Mouse (Mus musculus) midbrain, embryonic 15.5 days (tissue): ENCODE data around the gene Mrpl43. TPM values are rescaled to one million over a fixed set of nuclear protein-coding genes. Genes with fewer than 3 reads are reported as not detected.

Experiments used
- ATAC-seq: fragments of 200-750 bp; cut with Nextera tagmentation; replicated peaks from 2 replicates; pipeline ENCODE4 v1.8.0; 2017; ENCODE audit warnings: moderate TSS enrichment
- H3K27ac ChIP-seq: fragments of 300-500 bp; sonication (generic); 2 replicates; pipeline ENCODE4 v1.5.1; 2015; ENCODE audit warnings: mild to moderate bottlenecking, inconsistent platforms
- H3K27me3 ChIP-seq: fragments of 300-500 bp; sonication (generic); replicated peaks from 2 replicates; pipeline ENCODE4 v1.6.1; 2015; ENCODE audit warnings: inconsistent platforms
- H3K36me3 ChIP-seq: fragments of 300-500 bp; sonication (generic); replicated peaks from 2 replicates; pipeline ENCODE4 v1.6.1; 2015; ENCODE audit warnings: inconsistent platforms
- H3K4me1 ChIP-seq: fragments of 300-500 bp; sonication (generic); 2 replicates; pipeline ENCODE4 v1.6.1; 2015; ENCODE audit warnings: inconsistent platforms
- H3K4me2 ChIP-seq: fragments of 300-500 bp; sonication (generic); 2 replicates; pipeline ENCODE4 v1.6.1; 2015; ENCODE audit warnings: inconsistent platforms, mild to moderate bottlenecking, moderate library complexity
- H3K4me3 ChIP-seq: fragments of 300-500 bp; sonication (generic); 2 replicates; pipeline ENCODE4 v1.5.1; 2015; ENCODE audit warnings: mild to moderate bottlenecking, inconsistent platforms
- H3K9ac ChIP-seq: fragments of 300-500 bp; sonication (generic); 2 replicates; pipeline ENCODE4 v1.6.1; 2015; ENCODE audit warnings: mild to moderate bottlenecking, inconsistent platforms
- H3K9me3 ChIP-seq: fragments of 300-500 bp; sonication (generic); 2 replicates; pipeline ENCODE4 v1.6.1; 2016; ENCODE audit warnings: inconsistent platforms
- WGBS: fragments of 180-500 bp; shearing (Covaris S2); methylation state at CpG from one replicate; pipeline ENCODE4 v1.1.7; 2015; ENCODE audit warnings: mixed read lengths; 5-methylcytosine and 5-hydroxymethylcytosine counted together
- polyA plus RNA-seq: library from polyadenylated mRNA; unstranded; fragments of >200 nt; fragmentation: Nextera tagmentation; extraction: Ambion mirVana; gene quantifications from 2 replicates; pipeline ENCODE4 v1.2.1, GENCODE M21; 2015

Mrpl43 gene
- polyA plus RNA-seq, 1 experiment from 2014 or later: 86.9 TPM

DNA sequence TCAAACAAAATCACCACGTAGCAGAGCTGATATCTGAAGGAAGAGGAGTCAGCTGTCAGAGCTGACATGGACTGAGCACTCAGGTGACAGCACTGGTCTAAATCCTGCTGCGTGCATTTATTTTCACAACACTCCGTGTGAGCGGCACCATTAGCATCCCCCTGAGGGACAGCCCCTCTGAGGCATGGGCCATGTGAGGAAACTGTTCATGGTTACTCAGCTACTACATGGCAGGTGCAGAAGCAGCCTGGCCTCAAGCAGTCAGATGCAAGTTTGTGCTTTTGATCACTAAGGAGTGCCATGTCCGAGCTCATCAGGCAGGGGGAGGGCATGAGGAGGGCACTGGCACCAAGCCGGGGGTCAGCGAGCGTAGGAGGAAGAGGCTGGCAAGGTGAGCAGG, 6.6 kb downstream of the Mrpl43 start:
- Histone ChIP-seq H3K9me3 (no peaks in the 10 kb centered on the region), H3K4me1 (no peaks in the 10 kb centered on the region), H3K27ac (no peak overlapping the region), H3K27me3 (no peaks in the 10 kb centered on the region), H3K9ac (no peak overlapping the region), H3K36me3 (peaks cover 33% of the 10 kb centered on the region), H3K4me2 (no peak overlapping the region), H3K4me3 (no peak overlapping the region)
- 87% methylated on average over 8 of the region's 8 CpGs for WGBS
- ATAC-seq: no peak

DNA sequence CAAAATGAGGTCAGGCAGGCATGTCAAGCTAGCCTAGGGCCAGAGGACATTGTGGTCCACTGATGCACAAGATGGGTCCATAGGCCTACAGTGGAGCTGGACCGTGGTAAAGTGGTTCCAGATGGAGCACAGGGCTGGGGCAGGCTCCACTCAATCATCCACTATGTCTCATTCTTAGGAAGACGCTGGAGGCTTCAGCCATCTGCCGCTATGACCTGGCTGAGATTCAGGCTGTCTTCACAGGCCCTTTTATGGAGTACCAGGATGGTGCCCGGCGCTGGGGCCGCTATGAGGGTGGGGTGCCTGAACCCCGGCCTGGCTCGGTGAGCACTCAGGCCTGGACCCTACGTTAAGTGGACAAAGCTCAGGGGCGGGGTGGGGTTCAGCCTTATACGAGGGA, 8.5 kb downstream of the Mrpl43 start:
- Histone ChIP-seq H3K4me1 (no peaks in the 10 kb centered on the region), H3K4me3 (no peak overlapping the region), H3K36me3 (peaks cover 34% of the 10 kb centered on the region), H3K4me2 (no peak overlapping the region), H3K9me3 (no peaks in the 10 kb centered on the region), H3K27me3 (no peaks in the 10 kb centered on the region), H3K9ac (no peak overlapping the region), H3K27ac (no peak overlapping the region)
- ATAC-seq: no peak
- 84% methylated on average over 11 of the region's 11 CpGs for WGBS

DNA sequence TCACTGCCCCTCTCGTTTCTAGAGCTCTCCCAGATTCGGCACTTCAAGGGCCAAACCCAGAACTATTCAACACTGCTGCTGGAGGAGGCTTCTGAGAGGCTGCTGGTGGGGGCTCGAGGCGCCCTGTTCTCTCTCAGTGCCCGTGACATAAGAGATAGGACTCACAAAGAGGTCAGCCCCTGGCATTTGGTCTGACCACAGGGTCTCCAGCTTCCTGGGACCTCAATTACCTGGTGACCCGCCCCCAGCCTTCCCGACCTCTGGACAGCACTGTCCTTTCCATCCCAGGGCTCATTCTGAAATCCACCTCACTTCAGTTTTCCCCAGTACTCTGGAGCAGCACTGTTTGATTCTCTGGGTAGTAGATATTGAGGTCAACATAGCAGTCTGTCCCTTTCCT, 13.5 kb downstream of the Mrpl43 start:
- H3K9ac ChIP-seq: no peak overlapping the region
- no peak overlapping the region for H3K27ac ChIP-seq
- no peak overlapping the region for H3K4me2 ChIP-seq
- H3K4me1 ChIP-seq: peaks cover 27% of the 10 kb centered on the region
- H3K27me3 ChIP-seq: no peaks in the 10 kb centered on the region
- ATAC-seq: no peak
- peaks cover 20% of the 10 kb centered on the region for H3K36me3 ChIP-seq
- H3K9me3 ChIP-seq: no peaks in the 10 kb centered on the region
- no peak overlapping the region for H3K4me3 ChIP-seq
- 72% methylated on average over 7 of the region's 7 CpGs for WGBS

DNA sequence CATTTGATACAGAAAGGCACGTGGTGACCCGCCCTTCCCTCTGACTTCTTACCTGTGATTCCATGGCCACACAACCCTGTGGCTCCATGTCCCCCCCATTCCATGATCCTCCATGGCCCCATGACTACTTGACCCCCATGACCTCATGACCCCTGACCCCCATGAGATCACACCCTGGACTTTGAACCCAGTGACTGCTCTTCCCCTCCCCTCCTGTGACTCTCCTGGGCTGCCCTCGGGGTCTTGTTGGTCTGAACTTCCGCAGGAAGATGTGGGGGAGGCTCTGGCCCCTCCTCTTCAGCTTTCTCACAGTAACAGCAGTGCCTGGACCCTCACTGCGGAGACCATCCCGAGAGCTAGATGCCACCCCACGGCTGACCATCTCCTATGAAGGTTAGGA, 14.0 kb downstream of the Mrpl43 start:
- Histone ChIP-seq H3K4me2 (no peak overlapping the region), H3K36me3 (peaks cover 15% of the 10 kb centered on the region; the same call in 1 of the 2 replicates), H3K27me3 (no peaks in the 10 kb centered on the region), H3K4me1 (peaks cover 27% of the 10 kb centered on the region), H3K4me3 (no peak overlapping the region), H3K27ac (no peak overlapping the region), H3K9me3 (no peaks in the 10 kb centered on the region), H3K9ac (no peak overlapping the region)
- no peak for ATAC-seq
- 68% methylated on average over 7 of the region's 7 CpGs for WGBS

DNA sequence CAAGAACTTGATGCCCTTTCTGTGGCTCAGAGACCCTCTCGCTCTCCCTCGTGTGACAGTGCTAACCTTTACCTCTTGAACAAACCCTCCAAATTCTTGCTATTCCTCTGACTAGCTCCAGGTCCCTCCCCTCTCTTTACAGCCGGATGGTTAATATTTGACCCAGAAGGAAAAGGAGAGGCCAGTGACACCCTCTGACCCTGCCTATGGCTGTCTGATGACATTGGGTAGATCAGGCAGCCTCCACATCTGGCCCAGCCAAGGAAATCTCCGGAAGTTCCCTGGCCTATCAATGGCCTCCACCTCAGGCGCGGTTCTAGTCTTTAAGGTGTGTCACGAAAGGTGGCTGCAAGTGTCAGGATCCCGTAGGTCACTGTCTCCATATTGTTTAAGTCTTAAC, 15.2 kb downstream of the Mrpl43 start:
- 90% methylated on average over 8 of the region's 8 CpGs for WGBS
- Histone ChIP-seq H3K4me1 (peaks cover 27% of the 10 kb centered on the region), H3K4me3 (no peak overlapping the region), H3K27me3 (no peaks in the 10 kb centered on the region), H3K9me3 (no peaks in the 10 kb centered on the region), H3K27ac (no peak overlapping the region), H3K9ac (no peak overlapping the region), H3K4me2 (peak overlapping the region; percentile 86), H3K36me3 (0 out of 2 replicates have a peak, but pooled peaks cover 6% of the 10 kb centered on the region)
- ATAC-seq: no peak

DNA sequence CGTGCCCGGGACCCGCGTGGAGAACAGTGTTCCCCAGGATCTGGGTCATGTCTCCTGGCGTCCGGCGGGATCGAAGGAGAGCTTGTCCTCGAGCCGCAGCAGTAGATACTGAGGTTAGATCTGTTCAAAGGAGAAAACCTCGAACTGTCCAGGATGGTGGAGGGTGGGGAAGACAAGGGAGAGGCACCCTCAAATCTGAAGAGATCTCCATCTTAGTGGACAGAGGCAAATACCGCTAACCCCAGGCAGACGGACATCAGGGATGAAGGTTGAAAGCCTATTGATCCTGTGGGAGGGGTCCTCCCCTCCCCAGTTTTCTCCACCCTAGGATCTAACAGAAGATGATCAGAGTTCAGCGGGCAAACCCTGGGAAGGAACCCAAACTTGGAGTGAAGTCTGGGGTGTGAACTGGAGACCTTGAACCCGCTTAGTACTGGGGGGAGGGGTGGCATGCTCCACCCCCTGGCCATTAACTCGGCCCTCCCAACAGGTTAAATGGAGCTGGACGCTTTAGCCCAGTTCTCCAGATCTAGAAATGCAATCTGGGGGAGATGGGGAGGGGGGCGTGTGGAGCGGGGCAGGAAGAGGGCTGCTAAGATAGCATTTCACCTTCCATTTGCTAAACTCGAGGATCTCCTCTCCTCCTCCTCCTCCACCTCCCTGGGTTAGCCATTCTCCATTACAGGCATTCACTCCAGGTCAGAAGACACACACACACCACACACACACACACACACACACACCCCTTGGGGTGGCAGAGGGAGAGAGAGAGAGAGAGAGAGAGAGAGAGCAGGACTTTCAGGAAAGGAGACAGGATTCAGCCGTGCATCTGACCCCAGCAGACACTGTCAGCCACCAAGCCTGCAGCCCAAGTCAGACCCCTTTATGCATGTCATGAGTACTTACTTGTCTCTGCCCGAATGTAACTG, 16.4 kb downstream of the Mrpl43 start:
- peak; percentile 38 for ATAC-seq
- Histone ChIP-seq H3K36me3 (0 out of 2 replicates have a peak, but pooled peaks cover 6% of the 10 kb centered on the region), H3K9ac (peak overlapping the region; percentile 89), H3K4me1 (peaks cover 27% of the 10 kb centered on the region), H3K27ac (peak overlapping the region; percentile 74), H3K4me3 (peak overlapping the region; percentile 77), H3K9me3 (no peaks in the 10 kb centered on the region), H3K4me2 (peak overlapping the region; percentile 86), H3K27me3 (no peaks in the 10 kb centered on the region)
- 4% methylated on average over 21 of the region's 22 CpGs for WGBS

DNA sequence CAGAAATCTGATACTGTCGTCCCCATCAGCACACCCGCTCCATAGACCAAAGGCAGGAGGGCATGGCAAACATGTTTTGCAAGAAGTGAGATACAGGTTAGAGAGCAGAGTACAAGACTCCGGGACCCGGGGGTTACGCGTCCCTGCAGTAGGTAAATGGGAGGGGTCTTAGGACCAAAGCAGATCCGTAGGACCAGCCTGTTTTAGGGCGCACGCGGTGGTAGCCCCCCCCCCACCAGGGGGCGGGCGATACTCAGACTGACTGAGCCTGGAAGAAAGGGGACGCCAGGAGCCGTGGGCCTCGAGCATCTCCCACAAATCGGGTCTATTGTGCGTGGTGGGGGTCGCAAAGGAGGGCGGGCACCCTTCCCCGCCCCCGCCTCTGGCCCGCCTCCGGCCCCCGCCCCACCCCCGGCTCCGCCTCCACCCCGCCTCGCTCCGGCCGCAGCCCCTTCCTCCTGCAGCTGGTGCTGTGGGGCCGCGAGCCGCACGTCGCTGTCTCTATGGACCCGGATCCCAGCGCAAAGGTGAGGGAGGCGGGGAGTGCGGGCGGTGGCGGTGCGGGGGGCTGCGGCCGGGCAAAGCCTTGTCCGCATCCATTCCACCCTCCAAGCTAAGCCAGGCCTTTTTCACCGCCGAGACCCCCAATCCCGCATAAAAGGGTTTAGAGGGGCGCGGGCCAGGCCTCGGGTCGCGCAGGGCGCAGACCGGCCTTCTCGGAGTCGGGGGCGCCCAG, 17.2 kb downstream of the Mrpl43 start, which contains the start of gene Sema4g:
TSS of gene Sema4g (plus strand) at position 271 of the 736 bp plus-strand sequence.
- Histone ChIP-seq H3K4me2 (peak within 1 kb of the TSS; percentile 86), H3K4me3 (peak within 1 kb of the TSS; percentile 77), H3K9me3 (no peaks in the 10 kb centered on the region), H3K36me3 (0 out of 2 replicates have a peak, but pooled peaks cover 6% of the 10 kb centered on the region), H3K27me3 (no peaks in the 10 kb centered on the region), H3K4me1 (peaks cover 27% of the 10 kb centered on the region), H3K27ac (peak within 1 kb of the TSS; percentile 74), H3K9ac (peak within 1 kb of the TSS; percentile 89)
- peak; percentile 81 for ATAC-seq
- WGBS: under 1% methylated on average over 46 of the region's 58 CpGs

DNA sequence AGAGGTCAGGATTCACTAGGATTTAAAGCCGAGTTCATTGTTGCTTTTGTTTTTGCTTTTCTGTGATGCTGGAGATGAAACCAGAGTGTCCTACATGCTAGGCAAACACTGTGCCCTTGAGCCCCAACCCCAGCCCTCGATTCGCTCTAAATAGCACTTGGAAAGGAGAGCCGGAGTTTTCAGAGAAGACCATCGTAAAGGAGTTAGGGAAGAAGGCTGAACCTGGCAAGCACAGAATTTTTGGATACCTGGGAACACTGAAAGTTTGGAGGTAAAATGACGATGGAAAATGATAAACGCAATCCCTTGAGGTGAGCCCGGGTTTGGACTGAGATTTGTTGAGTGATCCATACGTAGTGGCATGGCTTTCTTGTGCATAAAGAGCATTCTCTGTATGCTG, 17.9 kb downstream of the Mrpl43 start:
- ATAC-seq: no peak
- Histone ChIP-seq H3K36me3 (0 out of 2 replicates have a peak, but pooled peaks cover 6% of the 10 kb centered on the region), H3K4me1 (peaks cover 27% of the 10 kb centered on the region), H3K4me3 (peak overlapping the region; percentile 77), H3K9me3 (no peaks in the 10 kb centered on the region), H3K9ac (peak overlapping the region; percentile 89), H3K4me2 (peak overlapping the region; percentile 86), H3K27ac (peak overlapping the region; percentile 74), H3K27me3 (no peaks in the 10 kb centered on the region)
- 24% methylated on average over 9 of the region's 9 CpGs for WGBS

DNA sequence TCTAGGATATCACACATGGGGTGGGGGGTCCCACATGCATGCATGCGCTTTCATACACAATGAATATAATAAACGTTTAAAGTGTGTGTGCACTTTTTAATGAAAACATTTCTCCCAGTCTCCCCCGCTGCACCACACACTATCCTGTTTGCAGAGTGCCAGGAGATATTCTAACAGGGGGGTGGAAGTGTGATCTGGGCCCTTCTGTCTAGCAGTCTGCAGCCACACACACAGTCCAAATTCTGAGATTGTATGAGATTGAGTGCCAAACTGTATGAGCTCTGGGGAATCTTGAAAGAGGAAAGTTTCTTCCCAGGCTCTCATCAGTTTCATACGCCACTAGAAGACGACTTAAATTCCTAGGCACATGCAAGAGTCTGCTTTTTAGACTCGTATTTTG, 18.4 kb downstream of the Mrpl43 start:
- ATAC-seq: no peak
- H3K4me3 ChIP-seq: no peak overlapping the region
- H3K27ac ChIP-seq: no peak overlapping the region
- H3K9ac ChIP-seq: no peak overlapping the region
- 0 out of 2 replicates have a peak, but pooled peaks cover 1% of the 10 kb centered on the region for H3K36me3 ChIP-seq
- no peak overlapping the region for H3K4me2 ChIP-seq
- 52% methylated on average over 6 of the region's 6 CpGs for WGBS
- H3K27me3 ChIP-seq: no peaks in the 10 kb centered on the region
- peaks cover 27% of the 10 kb centered on the region for H3K4me1 ChIP-seq
- no peaks in the 10 kb centered on the region for H3K9me3 ChIP-seq

DNA sequence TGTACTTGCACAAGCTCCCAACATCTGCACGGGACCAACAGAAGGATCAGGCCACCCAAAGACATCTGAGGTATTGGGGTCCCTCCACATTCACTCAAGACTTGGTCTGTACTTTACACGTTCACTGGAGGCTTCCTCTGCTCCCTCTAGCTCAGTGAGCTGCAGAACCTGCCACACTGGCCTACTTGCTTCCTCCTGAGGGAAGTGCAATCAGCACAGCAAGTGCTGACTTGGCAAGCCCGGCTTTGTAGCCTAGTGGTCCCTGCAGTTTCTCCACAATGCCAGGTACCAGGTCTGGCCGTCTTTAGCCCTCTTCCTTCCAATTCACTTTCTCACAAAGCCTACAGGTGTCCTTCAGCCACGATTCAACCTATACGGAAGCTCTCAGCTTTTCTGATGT, 19.2 kb downstream of the Mrpl43 start:
- Histone ChIP-seq H3K27ac (no peak overlapping the region), H3K4me1 (peaks cover 27% of the 10 kb centered on the region), H3K27me3 (no peaks in the 10 kb centered on the region), H3K36me3 (0 out of 2 replicates have a peak, but pooled peaks cover under 1% of the 10 kb centered on the region), H3K9me3 (no peaks in the 10 kb centered on the region), H3K4me2 (no peak overlapping the region), H3K9ac (no peak overlapping the region), H3K4me3 (no peak overlapping the region)
- ATAC-seq: no peak
- WGBS: 66% methylated on average over 6 of the region's 6 CpGs

DNA sequence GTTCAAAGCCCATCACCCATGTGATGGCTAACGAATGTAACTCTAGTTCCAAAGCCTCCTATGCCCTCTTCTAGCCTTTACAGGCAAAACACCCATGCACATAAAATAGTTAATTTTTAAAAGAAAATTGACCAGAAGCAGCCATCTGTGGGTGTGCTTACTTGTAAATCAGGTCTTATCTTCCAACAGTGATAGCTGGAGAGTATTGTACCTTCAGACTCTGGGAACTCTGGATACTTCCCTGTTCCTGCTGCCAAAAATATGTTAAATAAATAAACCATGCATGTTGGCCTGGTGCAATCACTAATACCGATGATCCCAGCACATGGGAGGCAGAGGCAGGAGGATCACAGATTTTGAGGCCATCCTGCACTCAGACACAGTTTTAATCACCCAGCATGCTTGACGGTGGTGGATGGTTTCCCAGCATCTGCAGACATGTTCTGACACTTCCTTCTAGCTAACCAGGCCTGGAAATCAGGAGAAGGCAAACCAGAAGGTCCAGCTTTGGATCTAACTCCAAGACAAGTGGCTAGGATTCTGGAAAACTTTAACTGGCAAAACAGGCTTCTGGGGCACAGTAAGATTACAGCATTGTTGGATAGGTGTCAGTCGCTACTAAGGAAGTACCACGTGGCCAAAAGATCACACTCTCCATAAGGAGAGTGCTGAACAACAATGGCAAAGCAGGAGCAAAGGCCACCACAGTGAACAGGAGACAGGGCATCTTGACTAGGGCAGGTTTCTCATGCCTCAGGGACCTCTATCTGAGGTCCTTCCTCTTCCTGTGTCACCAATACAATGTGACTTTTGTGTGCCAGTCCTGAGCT, 20.9 kb downstream of the Mrpl43 start:
- Histone ChIP-seq H3K27ac (no peak overlapping the region), H3K4me3 (no peak overlapping the region), H3K4me1 (peaks cover 16% of the 10 kb centered on the region), H3K9me3 (no peaks in the 10 kb centered on the region), H3K36me3 (peaks cover 7% of the 10 kb centered on the region; the same call in 1 of the 2 replicates), H3K9ac (no peak overlapping the region), H3K4me2 (no peak overlapping the region), H3K27me3 (no peaks in the 10 kb centered on the region)
- WGBS: 71% methylated on average over 5 of the region's 5 CpGs
- ATAC-seq: no peak
